Mouse (Mus musculus): ENCODE results near the gene Snrpn. TPM values are rescaled to one million over a fixed set of nuclear protein-coding genes. Genes with fewer than 3 reads are reported as not detected.
A peak's percentile ranks its signal among the peaks of the same experiment; 100 is the strongest.

The Snrpn gene
- polyA plus RNA-seq, 1 experiment from 2014 or later = 69.5 TPM

GRCm38 (mm10) chr7:60047481-60048201 lies 92.4 kb downstream of the Snrpn start:
- Histone ChIP-seq H3K36me3 (ENCODE audit: control insufficient read depth, insufficient read depth, low read length) (no peaks in the 10 kb centered on the region), H3K4me3 (ENCODE audit: low read depth, low read length) (no peak overlapping the region), H3K4me2 (no peak overlapping the region), H3K9ac (ENCODE audit: low read depth, low read length) (no peak overlapping the region), H3K9me3 (replicated peaks; ENCODE audit: control insufficient read depth, low read length) (no peaks in the 10 kb centered on the region), H3K27ac (ENCODE audit: low read depth, low read length) (no peak overlapping the region), H3K4me1 (ENCODE audit: control insufficient read depth, insufficient read depth, low read length) (no peaks in the 10 kb centered on the region), H3K27me3 (ENCODE audit: control insufficient read depth, insufficient read depth, low read length) (no peaks in the 10 kb centered on the region)
- WGBS (ENCODE audit: insufficient replicate concordance) = 63% methylated on average over 6 of the region's 6 CpGs
- ATAC-seq (replicated peaks; ENCODE audit: insufficient number of reproducible peaks, low FRiP score, low TSS enrichment) = no peak

DNA sequence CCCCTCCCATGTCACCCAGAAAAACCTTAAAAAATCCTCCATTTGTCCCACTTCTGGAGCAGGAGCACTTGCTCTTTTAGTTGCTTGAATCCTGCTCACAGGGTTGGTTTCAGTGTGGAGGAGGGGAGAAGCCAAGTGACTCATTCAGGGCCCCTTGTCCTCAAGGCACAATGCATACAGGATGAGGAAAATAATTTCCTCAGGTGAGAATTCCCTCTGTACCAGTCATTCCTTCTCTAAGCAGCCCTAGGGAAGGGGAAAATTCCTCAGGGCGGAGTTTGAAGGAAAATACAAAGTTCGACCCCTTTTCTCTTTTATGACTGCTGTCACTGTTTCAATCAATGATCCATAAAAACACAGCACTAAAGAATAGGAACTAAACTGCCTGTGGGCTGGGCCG lies 126.8 kb downstream of the Snrpn start:
- Histone ChIP-seq H3K27ac (ENCODE audit: low read depth, low read length) (no peak overlapping the region), H3K4me1 (ENCODE audit: control insufficient read depth, insufficient read depth, low read length) (no peaks in the 10 kb centered on the region), H3K36me3 (ENCODE audit: control insufficient read depth, insufficient read depth, low read length) (no peaks in the 10 kb centered on the region), H3K9ac (ENCODE audit: low read depth, low read length) (no peak overlapping the region), H3K4me2 (no peak overlapping the region), H3K9me3 (replicated peaks; ENCODE audit: control insufficient read depth, low read length) (no peaks in the 10 kb centered on the region), H3K27me3 (ENCODE audit: control insufficient read depth, insufficient read depth, low read length) (no peaks in the 10 kb centered on the region), H3K4me3 (ENCODE audit: low read depth, low read length) (no peak overlapping the region)
- WGBS (ENCODE audit: insufficient replicate concordance) = 76% methylated on average over 3 of the region's 3 CpGs
- ATAC-seq (replicated peaks; ENCODE audit: insufficient number of reproducible peaks, low FRiP score, low TSS enrichment) = no peak

GRCm38 (mm10) chr7:60007727-60008360 lies 132.2 kb downstream of the Snrpn start:
- Histone ChIP-seq H3K9me3 (replicated peaks; ENCODE audit: control insufficient read depth, low read length) (peaks cover 19% of the 10 kb centered on the region), H3K27ac (ENCODE audit: low read depth, low read length) (no peak overlapping the region), H3K36me3 (ENCODE audit: control insufficient read depth, insufficient read depth, low read length) (no peaks in the 10 kb centered on the region), H3K4me1 (ENCODE audit: control insufficient read depth, insufficient read depth, low read length) (no peaks in the 10 kb centered on the region), H3K27me3 (ENCODE audit: control insufficient read depth, insufficient read depth, low read length) (no peaks in the 10 kb centered on the region), H3K4me2 (no peak overlapping the region), H3K4me3 (ENCODE audit: low read depth, low read length) (no peak overlapping the region), H3K9ac (ENCODE audit: low read depth, low read length) (no peak overlapping the region)
- 34% methylated on average over 3 of the region's 3 CpGs for WGBS (ENCODE audit: insufficient replicate concordance)
- no peak for ATAC-seq (replicated peaks; ENCODE audit: insufficient number of reproducible peaks, low FRiP score, low TSS enrichment)

- no peak overlapping the region for H3K4me2 ChIP-seq
- peaks cover 22% of the 10 kb centered on the region for H3K9me3 ChIP-seq (replicated peaks; ENCODE audit: control insufficient read depth, low read length)
- H3K27me3 ChIP-seq (ENCODE audit: control insufficient read depth, insufficient read depth, low read length) = no peaks in the 10 kb centered on the region
- H3K36me3 ChIP-seq (ENCODE audit: control insufficient read depth, insufficient read depth, low read length) = no peaks in the 10 kb centered on the region
- no peak for ATAC-seq (replicated peaks; ENCODE audit: insufficient number of reproducible peaks, low FRiP score, low TSS enrichment)
- no peak overlapping the region for H3K4me3 ChIP-seq (ENCODE audit: low read depth, low read length)
- no peak overlapping the region for H3K27ac ChIP-seq (ENCODE audit: low read depth, low read length)
- WGBS (ENCODE audit: insufficient replicate concordance) = 59% methylated on average over 2 of the region's 2 CpGs
- no peak overlapping the region for H3K9ac ChIP-seq (ENCODE audit: low read depth, low read length)
- no peaks in the 10 kb centered on the region for H3K4me1 ChIP-seq (ENCODE audit: control insufficient read depth, insufficient read depth, low read length)
Measured at GRCm38 (mm10) chr7:60006262-60006661, 133.8 kb downstream of the Snrpn start.

GRCm38 (mm10) chr7:60004606-60005330 lies 135.3 kb downstream of the Snrpn start, which contains the start of the genes Snurf and Gm38393:
Gene Snurf (minus strand): TSS chr7:60005049.
Gene Gm38393 (minus strand): TSS chr7:60005064.
- ATAC-seq (replicated peaks; ENCODE audit: insufficient number of reproducible peaks, low FRiP score, low TSS enrichment) = peak; percentile 64
- peak within 1 kb of the TSS; percentile 55 for H3K4me3 ChIP-seq (ENCODE audit: low read depth, low read length)
- no peaks in the 10 kb centered on the region for H3K36me3 ChIP-seq (ENCODE audit: control insufficient read depth, insufficient read depth, low read length)
- H3K4me2 ChIP-seq = peak within 1 kb of the TSS; percentile 64
- WGBS (ENCODE audit: insufficient replicate concordance) = 45% methylated on average over 30 of the region's 30 CpGs
- H3K4me1 ChIP-seq (ENCODE audit: control insufficient read depth, insufficient read depth, low read length) = no peaks in the 10 kb centered on the region
- H3K9ac ChIP-seq (ENCODE audit: low read depth, low read length) = peak within 1 kb of the TSS; percentile 64
- H3K27me3 ChIP-seq (ENCODE audit: control insufficient read depth, insufficient read depth, low read length) = no peaks in the 10 kb centered on the region
- H3K9me3 ChIP-seq (replicated peaks; ENCODE audit: control insufficient read depth, low read length) = peaks cover 22% of the 10 kb centered on the region
- H3K27ac ChIP-seq (ENCODE audit: low read depth, low read length) = no peak within 1 kb of the TSS

DNA sequence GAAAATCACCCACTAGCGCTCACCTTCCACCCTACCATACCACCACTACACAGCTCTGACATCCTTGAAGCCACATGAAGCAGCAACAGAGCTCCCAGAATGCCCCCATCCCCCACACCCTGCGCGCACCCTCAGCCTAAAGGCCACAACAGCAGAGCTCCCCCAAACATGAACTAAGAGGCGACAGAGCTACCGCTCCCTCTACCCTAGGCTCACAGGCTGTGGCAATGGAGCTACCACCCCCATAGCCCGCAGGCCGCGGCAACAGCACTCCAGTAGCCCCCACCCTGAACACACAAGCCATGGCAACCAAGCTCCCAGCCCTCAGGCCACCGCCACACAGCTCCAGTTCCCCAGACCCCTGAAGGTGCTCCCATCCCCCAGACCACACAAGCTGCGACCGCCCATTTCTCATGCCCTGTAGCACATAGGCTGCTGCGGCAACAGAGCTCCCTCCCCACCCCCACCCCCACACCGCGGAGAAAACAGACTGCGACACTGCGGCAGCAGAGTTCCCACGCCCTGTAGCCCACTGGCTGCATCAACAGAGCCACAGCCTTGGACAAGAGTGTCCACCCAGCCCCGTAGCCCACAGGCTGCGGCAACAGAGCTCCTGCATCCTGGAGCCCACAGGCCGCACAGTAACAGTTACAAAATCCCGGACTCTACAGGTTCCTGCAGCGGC lies 136.0 kb downstream of the Snrpn start:
- 45% methylated on average over 22 of the region's 22 CpGs for WGBS (ENCODE audit: insufficient replicate concordance)
- no peaks in the 10 kb centered on the region for H3K27me3 ChIP-seq (ENCODE audit: control insufficient read depth, insufficient read depth, low read length)
- no peak overlapping the region for H3K27ac ChIP-seq (ENCODE audit: low read depth, low read length)
- H3K9me3 ChIP-seq (replicated peaks; ENCODE audit: control insufficient read depth, low read length) = peaks cover 22% of the 10 kb centered on the region
- H3K4me2 ChIP-seq = peak overlapping the region; percentile 64
- H3K4me1 ChIP-seq (ENCODE audit: control insufficient read depth, insufficient read depth, low read length) = no peaks in the 10 kb centered on the region
- ATAC-seq (replicated peaks; ENCODE audit: insufficient number of reproducible peaks, low FRiP score, low TSS enrichment) = peak; percentile 66
- H3K4me3 ChIP-seq (ENCODE audit: low read depth, low read length) = peak overlapping the region; percentile 55
- H3K36me3 ChIP-seq (ENCODE audit: control insufficient read depth, insufficient read depth, low read length) = no peaks in the 10 kb centered on the region
- peak overlapping the region; percentile 64 for H3K9ac ChIP-seq (ENCODE audit: low read depth, low read length)

- no peaks in the 10 kb centered on the region for H3K4me1 ChIP-seq (ENCODE audit: control insufficient read depth, insufficient read depth, low read length)
- H3K27me3 ChIP-seq (ENCODE audit: control insufficient read depth, insufficient read depth, low read length) = no peaks in the 10 kb centered on the region
- H3K27ac ChIP-seq (ENCODE audit: low read depth, low read length) = no peak overlapping the region
- ATAC-seq (replicated peaks; ENCODE audit: insufficient number of reproducible peaks, low FRiP score, low TSS enrichment) = 0 out of 2 replicates have a peak, but pooled peaks have one; percentile 37
- no peaks in the 10 kb centered on the region for H3K36me3 ChIP-seq (ENCODE audit: control insufficient read depth, insufficient read depth, low read length)
- peak overlapping the region; percentile 55 for H3K4me3 ChIP-seq (ENCODE audit: low read depth, low read length)
- H3K9me3 ChIP-seq (replicated peaks; ENCODE audit: control insufficient read depth, low read length) = peaks cover 22% of the 10 kb centered on the region
- H3K4me2 ChIP-seq = peak overlapping the region; percentile 64
- whole genome bisulfite sequencing (ENCODE audit: insufficient replicate concordance) = 41% methylated on average over 12 of the region's 12 CpGs
- peak overlapping the region; percentile 64 for H3K9ac ChIP-seq (ENCODE audit: low read depth, low read length)
Measured at GRCm38 (mm10) chr7:60003006-60003865, 136.8 kb downstream of the Snrpn start.

All from heart, embryonic 11.5 days (tissue).